21 mouse cellular contexts compared by ENCODE assay signal in genomic region chr17:29065245-29065940, GRCm38 (mm10). TPM values are rescaled to one million over a fixed set of nuclear protein-coding genes. Genes with fewer than 3 reads are reported as not detected.
DNase-seq lines count a peak whose midpoint lies in the region; TF ChIP-seq lines count a peak whose summit lies in the region.
"Had no signal": no experiment of that assay in that cellular context is flagged by ENCODE, and none has a peak within 500 bp of the region (broad histone marks: within the 10 kb centered on the region; RNA-seq: fewer than 3 reads in every experiment).

No protein-coding gene starts in this region.

- no peaks in the 10 kb centered on the region for H3K27me3 ChIP-seq in testis, adult 2 months (ENCODE audit: control insufficient read depth, insufficient read depth, low read length)
- H3K27me3 ChIP-seq: embryonic facial prominence, embryonic 12.5 days; forebrain, embryonic 15.5 days; heart, embryonic 15.5 days had no signal

- H3K4me3 ChIP-seq in testis, adult 2 months (ENCODE audit: control insufficient read depth, low read depth, low read length), result peak overlapping the region; percentile 10
- H3K4me3 ChIP-seq: embryonic facial prominence, embryonic 12.5 days; forebrain, embryonic 15.5 days; heart, embryonic 15.5 days had no signal

- TF ChIP-seq POLR2A in testis, adult 2 months (IDR thresholded peaks at IDR 0.05; ENCODE audit: control insufficient read depth, low read depth, low read length), result no peak

- DNase-seq in testis, postnatal 14 days (ENCODE audit: low spot score), result no peak
- peak; percentile 93 for DNase-seq in ES-CJ7 (ENCODE audit: low read depth, low spot score)
- peak; percentile 70 for DNase-seq in brain, adult 2 months (ENCODE audit: low read depth, low spot score)
- DNase-seq in adrenal gland, adult 18-20 months (ENCODE audit: low spot score in 2 of 2), result no peak
- no peak for DNase-seq in right cerebral cortex, postnatal 25 days
- no peak for DNase-seq in right cerebral cortex, postnatal 4 days
- DNase-seq: adrenal gland, adult 8-10 months; adrenal gland, postnatal 36 days; cerebellum, adult 11 months; cerebellum, adult 8-10 months; cerebellum, postnatal 14 days; gastrocnemius, postnatal 36 days; heart, adult 18-20 months; heart, postnatal 14 days; kidney, adult 11 months had no signal

- no peak overlapping the region for H3K27ac ChIP-seq in testis, adult 2 months (ENCODE audit: control insufficient read depth, insufficient read depth, low read depth, low read length)
- H3K27ac ChIP-seq: embryonic facial prominence, embryonic 12.5 days; forebrain, embryonic 15.5 days; heart, embryonic 15.5 days; hindbrain, embryonic 14.5 days had no signal

- H3K36me3 ChIP-seq in testis, adult 2 months (ENCODE audit: control insufficient read depth, insufficient read depth, low read length), result no peaks in the 10 kb centered on the region
- H3K36me3 ChIP-seq: embryonic facial prominence, embryonic 12.5 days; forebrain, embryonic 15.5 days; heart, embryonic 15.5 days had no signal

- no peak for TF ChIP-seq CTCF in testis, adult 2 months (IDR thresholded peaks at IDR 0.05; ENCODE audit: control insufficient read depth, insufficient read depth, insufficient replicate concordance, low read depth, low read length)

- H3K4me1 ChIP-seq in testis, adult 2 months (ENCODE audit: control insufficient read depth, insufficient read depth, low read length), result no peaks in the 10 kb centered on the region; the same call in 1 of the 2 replicates

RNA-seq across cellular contexts. Expression of gene Cdkn1a, which starts 25.4 kb away (rescaled TPM):
- polyA plus RNA-seq in testis, adult 2 months (2012; rRNA removed), result 10.5 and 11.3 TPM in 2 replicates
- total RNA-seq in adrenal gland, adult 18-20 months (2021), result 100 to 1,000 TPM; 100 to 128 TPM

RNA-seq across cellular contexts. Expression of gene Srsf3, which starts 33.0 kb away (rescaled TPM):
- polyA plus RNA-seq in testis, adult 2 months (2012; rRNA removed), result 75.4 and 83.4 TPM in 2 replicates
- total RNA-seq in adrenal gland, adult 18-20 months (2021), result 100 to 1,000 TPM; 113 to 119 TPM

RNA-seq across cellular contexts. Expression of gene Rab44, which starts 48.6 kb away (rescaled TPM):
- polyA plus RNA-seq in testis, adult 2 months (2012; rRNA removed), result 2.4 TPM in 1 of 2 replicates, not detected in the other
- under 1 TPM; 0.20 to 0.54 TPM for total RNA-seq in adrenal gland, adult 18-20 months (2021)
- polyA plus RNA-seq: heart, embryonic 11.5 days; hindbrain, embryonic 14.5 days had no signal

RNA-seq across cellular contexts. Expression of gene Stk38, which starts 57.6 kb away (rescaled TPM):
- 33.9 and 43.7 TPM in 2 replicates for polyA plus RNA-seq in testis, adult 2 months (2012; rRNA removed)
- total RNA-seq in adrenal gland, adult 18-20 months (2021), result 10 to 100 TPM; 49.2 to 49.9 TPM

Comparison
In these comparisons a context has a peak if more than half of its experiments do, and no peak if none do; other contexts are left out.
1. DNase-seq: peak in ES-CJ7 (single experiment) and brain, adult 2 months (single experiment); none in testis, postnatal 14 days (single experiment), adrenal gland, adult 18-20 months (0 of 2), right cerebral cortex, postnatal 25 days (single experiment) and right cerebral cortex, postnatal 4 days (single experiment).